Mouse (Mus musculus) A20 (cell line): Measurements from ENCODE around the gene Mief1.

ENCODE experiments used
- DNase-seq: peaks from one replicate; pipeline ENCODE4 v3.0.0-alpha.2; 2011; ENCODE audit warnings: low read depth, low spot score

The Mief1 gene

GRCm38 (mm10) chr15:80228071-80228800 is 5.6 kb upstream of the Mief1 start:
- no peak for DNase-seq

- no peak for DNase-seq
Measured at GRCm38 (mm10) chr15:80232331-80232730, 1.5 kb upstream of the Mief1 start.

GRCm38 (mm10) chr15:80233053-80233452 is 765 bp upstream of the Mief1 start:
- no peak for DNase-seq

GRCm38 (mm10) chr15:80235535-80235934 is 1.7 kb downstream of the Mief1 start, which contains the start of gene AC140267.1:
AC140267.1 (plus strand) TSS chr15:80235835.
- no peak for DNase-seq

DNA sequence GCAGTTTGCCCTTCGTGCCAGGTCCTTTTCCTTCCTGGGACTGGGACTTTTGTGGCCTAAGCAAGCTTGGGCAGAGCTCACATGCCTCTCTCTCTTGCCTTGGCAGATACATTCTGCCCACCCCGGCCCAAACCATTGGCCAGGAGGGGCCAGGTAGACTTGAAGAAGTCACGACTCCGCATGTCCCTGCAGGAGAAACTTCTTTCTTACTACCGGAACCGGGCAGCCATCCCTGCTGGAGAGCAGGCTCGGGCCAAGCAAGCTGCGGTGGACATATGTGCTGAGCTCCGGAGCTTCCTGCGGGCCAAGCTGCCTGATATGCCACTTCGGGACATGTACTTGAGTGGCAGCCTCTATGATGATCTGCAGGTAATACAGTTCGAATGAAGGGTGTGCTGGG is 14.3 kb downstream of the Mief1 start:
- no peak for DNase-seq

GRCm38 (mm10) chr15:80248596-80248995 is 14.8 kb downstream of the Mief1 start:
- DNase-seq, result no peak

- no peak for DNase-seq
Measured at GRCm38 (mm10) chr15:80249672-80250071, 15.9 kb downstream of the Mief1 start.

DNA sequence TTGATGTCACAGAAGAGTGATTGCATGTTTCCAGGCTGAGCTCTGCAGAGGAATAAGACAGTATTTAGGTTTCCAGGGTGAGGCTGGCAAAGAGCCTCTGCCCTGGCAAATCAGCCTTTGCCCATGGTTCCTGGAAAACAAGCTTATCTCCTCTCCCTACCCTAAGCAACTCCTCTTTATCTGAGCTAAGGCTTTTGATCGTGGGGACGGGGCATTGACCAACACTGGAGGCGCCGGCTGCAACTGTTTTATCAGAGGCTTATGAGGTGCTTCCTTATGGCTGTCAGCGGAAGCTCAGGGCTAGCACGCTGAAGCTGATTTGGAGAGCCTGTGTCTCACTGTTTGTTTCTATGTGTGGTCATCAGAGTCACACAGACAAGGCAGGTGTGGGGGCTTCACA is 16.8 kb downstream of the Mief1 start:
- DNase-seq, result no peak

DNA sequence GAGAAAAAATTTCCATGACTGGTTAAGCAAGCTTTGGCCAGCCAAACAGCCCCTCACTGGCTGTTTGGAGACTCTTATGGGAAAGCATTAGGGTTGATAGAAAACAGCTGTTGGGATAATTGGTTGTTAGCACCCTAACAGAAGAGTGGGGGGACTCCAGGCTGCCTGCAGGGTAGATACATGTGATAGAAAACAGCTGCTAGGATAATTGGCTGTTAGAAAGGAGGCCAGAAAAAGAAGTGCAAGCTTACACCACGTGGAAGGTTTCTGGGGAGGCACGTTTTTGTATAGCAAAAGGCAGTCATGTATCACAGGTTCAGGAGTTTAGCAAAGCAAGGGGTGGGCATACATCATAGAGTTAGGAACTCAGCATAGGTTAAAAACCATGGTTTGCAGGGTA is 19.7 kb downstream of the Mief1 start:
- DNase-seq, result no peak

GRCm38 (mm10) chr15:80254207-80254606 is 20.4 kb downstream of the Mief1 start:
- peak; percentile 35 for DNase-seq

DNA sequence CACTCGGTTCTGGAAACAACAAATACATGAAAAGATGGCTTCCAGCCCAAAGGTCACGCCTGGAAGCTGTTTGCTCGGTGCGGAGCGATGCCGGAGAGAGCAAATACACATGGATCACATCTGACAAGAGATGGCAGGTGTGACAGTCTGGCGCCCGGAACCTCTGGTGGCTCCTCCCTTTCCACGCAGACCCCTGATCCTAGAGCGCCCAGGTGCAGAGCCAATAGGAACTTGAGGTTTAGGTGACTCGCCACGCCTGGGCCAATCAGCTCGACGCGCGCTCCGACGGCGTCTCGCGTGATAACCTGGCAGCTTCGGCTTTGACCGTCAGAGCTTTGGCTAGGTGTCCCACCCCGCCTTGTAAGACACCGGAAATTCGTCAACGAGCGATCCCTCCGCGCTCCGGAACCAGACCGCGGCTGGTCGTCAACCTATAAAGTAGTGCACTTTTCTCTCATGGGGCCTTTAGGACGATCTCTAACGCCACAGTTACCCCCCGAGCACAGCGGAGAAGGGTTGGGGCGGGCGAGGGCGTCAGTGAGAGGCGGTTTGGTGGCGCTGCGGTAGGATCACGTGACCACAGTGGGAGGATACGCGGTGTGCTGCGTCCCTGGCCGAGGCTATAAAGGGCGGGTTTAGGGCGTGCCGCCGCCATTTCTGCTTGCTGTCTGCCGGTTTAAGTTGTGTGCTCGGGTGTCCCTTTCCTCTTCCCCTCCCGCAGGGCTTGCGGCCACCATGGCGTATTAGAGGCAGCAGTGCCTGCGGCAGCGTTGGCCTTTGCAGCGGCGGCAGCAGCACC is 21.2 kb downstream of the Mief1 start, which contains the start of gene Atf4:
Gene Atf4 (plus strand): TSS at position 338 of the 799 bp plus-strand sequence.
- DNase-seq, result peak; percentile 99

- DNase-seq, result peak; percentile 84
Measured at GRCm38 (mm10) chr15:80255646-80256121, 21.9 kb downstream of the Mief1 start.

- DNase-seq, result no peak
Measured at GRCm38 (mm10) chr15:80256242-80256641, 22.4 kb downstream of the Mief1 start.

- no peak for DNase-seq
Measured at GRCm38 (mm10) chr15:80256656-80257601, 23.1 kb downstream of the Mief1 start.

- peak; percentile 45 for DNase-seq
Measured at GRCm38 (mm10) chr15:80257602-80258239, 23.9 kb downstream of the Mief1 start.

GRCm38 (mm10) chr15:80258240-80259170 is 24.7 kb downstream of the Mief1 start:
- DNase-seq, result peak; percentile 63

DNA sequence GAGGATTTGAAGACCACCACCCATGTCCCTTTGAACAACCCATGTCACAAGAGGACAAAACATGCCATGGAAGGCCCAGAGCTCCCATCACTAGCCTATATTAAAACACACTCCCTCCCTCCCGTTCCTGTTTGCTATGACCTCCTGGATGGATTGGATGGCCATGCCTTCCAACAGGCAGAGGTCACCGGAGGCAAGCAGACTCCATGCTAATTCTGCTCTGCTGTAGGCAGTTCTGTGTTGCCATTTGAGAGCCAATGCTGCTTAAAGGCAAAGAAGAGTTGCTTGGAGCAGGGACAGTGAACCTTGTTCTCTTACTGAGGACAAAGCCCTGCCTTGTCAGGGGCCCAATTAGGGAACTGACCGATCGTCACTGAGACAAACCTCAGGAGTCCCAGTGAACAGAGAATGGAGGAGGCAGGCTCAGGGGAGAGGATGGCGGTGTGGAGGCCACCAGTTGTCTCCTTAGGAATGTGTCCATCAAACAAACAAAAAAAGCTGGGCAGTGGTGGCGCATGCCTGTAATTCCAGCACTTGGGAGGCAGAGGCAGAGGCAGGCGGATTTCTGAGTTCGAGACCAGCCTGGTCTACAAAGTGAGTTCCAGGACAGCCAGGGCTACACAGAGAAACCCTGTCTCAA is 25.7 kb downstream of the Mief1 start:
- DNase-seq, result no peak

DNA sequence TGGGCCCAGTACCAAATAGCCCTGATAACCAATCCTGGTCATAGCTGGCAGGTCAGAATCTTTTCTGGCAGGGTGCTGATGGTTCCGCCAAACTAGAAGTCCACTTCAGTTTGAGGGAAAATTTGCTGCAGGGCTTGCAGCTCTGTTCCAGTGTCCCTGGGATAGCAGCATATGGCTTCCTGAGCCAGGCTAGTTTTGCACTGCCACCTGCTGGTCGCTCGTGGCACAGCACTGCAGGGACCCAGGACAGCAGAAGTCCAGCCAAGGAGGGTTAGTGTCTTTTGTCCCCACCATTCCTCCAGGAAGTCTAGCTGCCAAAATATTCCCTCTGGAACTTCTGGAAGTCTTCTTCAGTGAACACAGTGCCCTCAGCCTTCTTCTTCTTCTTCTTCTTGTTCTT is 26.9 kb downstream of the Mief1 start:
- DNase-seq, result peak; percentile 76

DNA sequence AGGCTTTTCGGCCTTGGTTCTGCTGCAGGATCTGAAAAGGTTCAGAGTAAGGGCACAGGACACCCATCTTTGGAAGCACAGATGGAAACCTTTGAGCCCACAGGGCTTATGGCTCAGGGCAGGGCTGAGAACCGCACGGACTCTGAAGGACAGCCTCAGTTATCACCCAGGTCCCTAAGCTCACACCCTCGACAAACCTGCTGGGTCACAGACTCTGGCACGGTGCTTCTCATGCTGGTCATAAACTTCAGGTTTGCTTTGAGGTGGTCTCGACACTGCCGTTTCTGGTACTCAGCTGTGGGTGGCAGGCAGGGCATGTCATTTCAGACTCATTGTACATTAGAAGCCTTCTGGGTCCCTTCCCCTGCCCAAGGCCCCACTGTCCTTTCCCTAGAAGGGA is 27.3 kb downstream of the Mief1 start:
- no peak for DNase-seq
